Mouse (Mus musculus) myocyte (in vitro differentiated cells): Measurements from ENCODE around the gene Usp2.

Experiments used
- E2F4 ChIP-seq: IDR thresholded peaks from one replicate; pipeline ENCODE4 v1.6.1; 2011; ENCODE audit warnings: mild to moderate bottlenecking, control low read depth, moderate library complexity; ENCODE audit not compliant: insufficient read depth
- MAX ChIP-seq: IDR thresholded peaks from one replicate; pipeline ENCODE4 v1.6.1; 2011; ENCODE audit warnings: low read depth, mild to moderate bottlenecking, control low read depth
- MYOD1 ChIP-seq, 3 experiments: IDR thresholded peaks; one replicate each; pipeline ENCODE4 v1.6.1; 2011; ENCODE audit warnings: control low read depth in 2 of 3, low read depth in 2 of 3, mild to moderate bottlenecking in 2 of 3, moderate library complexity in 1 of 3; ENCODE audit not compliant: insufficient read length in 2 of 3, control insufficient read depth in 1 of 3
- POLR2A ChIP-seq: IDR thresholded peaks from one replicate; pipeline ENCODE4 v1.6.1; 2011; ENCODE audit warnings: low read depth, mild to moderate bottlenecking, control low read depth, moderate library complexity; ENCODE audit not compliant: insufficient read length
- POLR2AphosphoS2 ChIP-seq: IDR thresholded peaks from one replicate; pipeline ENCODE4 v1.6.1; 2011; ENCODE audit warnings: low read depth, control low read depth; ENCODE audit not compliant: insufficient read length
- TCF12 ChIP-seq: IDR thresholded peaks from one replicate; pipeline ENCODE4 v1.6.1; 2011; ENCODE audit warnings: mild to moderate bottlenecking, control low read depth; ENCODE audit not compliant: poor library complexity, insufficient read depth, severe bottlenecking
- USF1 ChIP-seq: IDR thresholded peaks from one replicate; pipeline ENCODE4 v1.6.1; 2011; ENCODE audit warnings: low read depth, mild to moderate bottlenecking, control low read depth, moderate library complexity

DNA sequence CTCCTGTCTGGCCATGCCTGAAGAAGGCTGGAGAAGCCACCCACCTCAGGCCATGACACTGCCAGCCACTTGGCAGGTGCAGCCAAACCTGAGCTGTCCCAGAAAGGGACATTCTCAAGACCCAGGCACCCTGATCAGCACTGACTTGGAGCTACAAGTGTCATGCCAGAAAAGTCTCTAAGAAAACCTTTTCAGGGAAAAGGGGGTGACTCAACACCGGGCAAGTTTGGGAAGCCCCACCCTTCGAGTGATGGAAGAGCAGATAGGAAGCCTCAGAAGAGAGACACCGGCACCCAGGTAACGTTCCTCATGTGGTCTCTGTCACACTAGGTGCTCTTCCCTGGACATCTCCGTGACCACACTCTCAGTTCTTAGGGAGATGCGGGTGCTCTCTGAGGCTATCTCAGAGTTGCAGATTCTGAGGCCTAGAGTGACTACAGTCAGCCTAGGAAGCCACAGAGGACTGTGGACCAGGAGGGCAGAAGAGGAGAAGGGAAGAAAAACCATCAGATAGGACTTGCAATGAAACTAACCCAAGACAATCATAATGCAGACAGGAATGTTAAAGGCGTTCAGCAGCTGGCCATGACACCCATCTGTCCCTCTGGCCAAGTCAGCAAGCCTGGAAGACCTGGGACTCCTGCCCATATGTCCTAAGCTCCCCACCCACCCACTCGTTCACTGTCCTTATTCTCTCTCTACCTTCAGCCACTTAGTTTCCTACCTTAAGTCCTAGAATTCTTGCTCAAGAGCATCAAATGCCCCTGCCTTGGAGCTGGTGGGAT is 17.2 kb upstream of the Usp2 start:
- TF ChIP-seq E2F4 (no peak), MYOD1 (IDR thresholded peaks at IDR 0.05; ENCODE audit: control insufficient read depth in 1 of 3, insufficient read length in 2 of 3, low read depth in 2 of 3) (peak in 1 of 3 experiments; percentile 22), POLR2A (no peak), USF1 (no peak), TCF12 (no peak), MAX (no peak), POLR2AphosphoS2 (no peak)
